Mouse (Mus musculus) urinary bladder, postnatal 10 days (tissue): Measurements from ENCODE around the gene Cinp.
"Not testable (repeated sequence)": the region's sequence is repeated elsewhere in the genome, so short reads cannot be mapped to it uniquely, and the experiment has no call there.

ENCODE experiments used
- DNase-seq: peaks from one replicate; pipeline ENCODE4 v3.0.0; 2022; ENCODE audit warnings: low spot score

Gene Cinp

GRCm38 (mm10) chr12:110860293-110860692 is 28.7 kb downstream of the Cinp start:
- no peak for DNase-seq

- not testable (repeated sequence) for DNase-seq
These were observed 30.3 kb downstream of the Cinp start for GRCm38 (mm10) chr12:110858681-110859080.

- DNase-seq: no peak
These were observed 31.7 kb downstream of the Cinp start for GRCm38 (mm10) chr12:110857196-110857595.

GRCm38 (mm10) chr12:110854786-110855737 is 33.9 kb downstream of the Cinp start:
- DNase-seq: no peak

- no peak for DNase-seq
These were observed 37.0 kb downstream of the Cinp start for GRCm38 (mm10) chr12:110851923-110852322.

GRCm38 (mm10) chr12:110851414-110851813 is 37.5 kb downstream of the Cinp start:
- DNase-seq: no peak

GRCm38 (mm10) chr12:110850929-110851256 is 38.1 kb downstream of the Cinp start:
- DNase-seq: no peak

GRCm38 (mm10) chr12:110850010-110850928 is 38.7 kb downstream of the Cinp start, which contains the start of gene Zfp839:
Gene Zfp839 (plus strand): TSS chr12:110850253.
- peak; percentile 56 for DNase-seq

- no peak for DNase-seq
These were observed 42.7 kb downstream of the Cinp start for GRCm38 (mm10) chr12:110846191-110846765.

GRCm38 (mm10) chr12:110845131-110845880 is 43.6 kb downstream of the Cinp start:
- peak; percentile 73 for DNase-seq

- DNase-seq: no peak
These were observed 44.5 kb downstream of the Cinp start for GRCm38 (mm10) chr12:110844227-110845130.

GRCm38 (mm10) chr12:110843194-110844048 is 45.5 kb downstream of the Cinp start:
- DNase-seq: no peak

- no peak for DNase-seq
These were observed 47.0 kb downstream of the Cinp start for GRCm38 (mm10) chr12:110841731-110842493.

- peak; percentile 89 for DNase-seq
These were observed 48.4 kb downstream of the Cinp start, which contains the start of gene Mok for GRCm38 (mm10) chr12:110840348-110841198. Gene Mok (minus strand): TSS chr12:110840939.

GRCm38 (mm10) chr12:110837850-110838249 is 51.1 kb downstream of the Cinp start:
- DNase-seq: no peak

- DNase-seq: no peak
These were observed 51.6 kb downstream of the Cinp start for GRCm38 (mm10) chr12:110837192-110837841.

GRCm38 (mm10) chr12:110836729-110837128 is 52.2 kb downstream of the Cinp start:
- no peak for DNase-seq
